Mouse (Mus musculus) embryonic fibroblast, embryonic 13.5 days (primary cell): ENCODE results near the gene Cradd. TPM values are rescaled to one million over a fixed set of nuclear protein-coding genes. Genes with fewer than 3 reads are reported as not detected.

Source experiments
- H3K27ac ChIP-seq: 2 replicates; pipeline ENCODE4 v1.5.1; 2012; ENCODE audit warnings: low read length, control low read depth, inconsistent platforms; ENCODE audit not compliant: insufficient read depth
- H3K4me1 ChIP-seq: 2 replicates; pipeline ENCODE4 v1.6.1; 2011; ENCODE audit warnings: low read length; ENCODE audit not compliant: control insufficient read depth, insufficient read depth
- H3K4me3 ChIP-seq: 2 replicates; pipeline ENCODE4 v1.5.1; 2011; ENCODE audit warnings: mild to moderate bottlenecking, control low read depth, low read length; ENCODE audit not compliant: insufficient read depth
- CTCF ChIP-seq: IDR thresholded peaks from 2 replicates; pipeline ENCODE4 v1.5.1; 2011; ENCODE audit warnings: mild to moderate bottlenecking, control low read depth, low read length, moderate library complexity, borderline replicate concordance; ENCODE audit not compliant: insufficient read depth
- POLR2A ChIP-seq: IDR thresholded peaks from 2 replicates; pipeline ENCODE4 v1.6.1; 2011; ENCODE audit warnings: low read depth, mild to moderate bottlenecking, control low read depth, low read length, moderate library complexity
- polyA plus RNA-seq: library from polyadenylated mRNA; stranded (reverse); fragments of >200 nt; gene quantifications from 2 replicates; pipeline ENCODE4 v1.2.4, GENCODE M21; 2011; ENCODE audit warnings: low read depth; ENCODE audit not compliant: missing spikeins, insufficient read length

Gene Cradd
- polyA plus RNA-seq, 1 experiment = 5.7 TPM

DNA sequence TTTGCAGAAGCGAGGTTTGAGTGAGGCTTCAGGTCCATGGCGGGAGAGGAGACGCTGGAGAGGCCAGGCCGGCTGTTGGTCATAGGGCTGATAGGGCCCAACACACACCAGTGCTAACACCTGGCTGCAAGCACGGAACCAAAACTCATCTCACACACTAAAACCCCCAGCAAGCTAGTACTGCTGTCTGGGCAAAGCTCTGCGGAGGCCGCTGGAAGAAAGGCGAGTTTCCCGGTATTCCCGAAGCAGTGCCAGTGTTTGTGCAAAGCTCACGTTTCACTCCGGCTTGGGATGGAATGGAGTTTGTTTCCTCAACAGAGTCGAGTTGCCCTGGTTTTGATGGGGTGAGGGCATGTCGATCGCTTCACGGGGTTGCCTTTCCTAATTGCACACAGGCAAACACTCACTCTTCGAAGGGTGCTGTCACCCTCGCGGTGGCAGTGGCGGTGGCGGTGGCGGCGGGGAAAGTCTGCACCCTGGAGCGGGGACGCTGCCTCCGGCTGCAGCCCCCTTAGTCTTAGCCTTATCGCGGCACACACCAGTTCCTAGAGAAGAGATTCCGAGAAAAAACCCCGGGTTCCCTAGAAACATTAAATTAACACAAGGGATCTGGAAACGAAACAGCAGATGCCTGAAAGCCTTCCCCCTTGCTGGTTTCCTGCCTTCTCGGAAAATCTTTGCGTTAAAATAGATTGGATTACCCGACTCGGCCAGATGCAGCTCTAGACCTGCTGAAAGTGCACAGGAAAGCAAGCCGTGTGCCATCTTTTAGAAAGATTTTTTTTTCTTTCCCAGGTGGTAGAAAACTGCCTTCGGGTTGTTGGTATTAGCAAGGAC lies 59.2 kb downstream of the Cradd start:
- H3K27ac ChIP-seq = no peak overlapping the region; the same call in 1 of the 2 replicates
- no peaks in the 10 kb centered on the region; the same call in 1 of the 2 replicates for H3K4me1 ChIP-seq
- no peak for TF ChIP-seq POLR2A
- TF ChIP-seq CTCF = no peak
- peak overlapping the region; percentile 33 for H3K4me3 ChIP-seq

DNA sequence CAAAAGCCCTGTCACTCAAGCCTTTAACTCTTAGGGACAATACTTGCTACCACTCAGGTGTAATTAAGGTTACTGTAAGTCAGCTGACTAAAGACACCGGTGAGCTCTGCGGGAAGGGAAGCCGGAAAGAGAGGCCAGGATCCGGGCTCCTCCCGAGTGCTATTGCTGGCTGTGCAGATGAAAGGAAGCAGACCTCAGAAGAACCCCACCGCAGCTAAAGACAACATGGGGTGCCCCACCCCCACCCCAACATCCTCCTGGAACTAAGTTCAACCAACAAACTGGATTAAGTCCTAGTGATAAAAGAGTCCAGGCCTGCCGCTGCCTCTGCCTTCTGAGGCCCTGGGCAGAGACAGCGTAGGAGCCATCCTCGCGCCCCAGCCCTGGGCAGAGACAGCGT lies 61.5 kb downstream of the Cradd start:
- TF ChIP-seq CTCF = no peak
- no peak for TF ChIP-seq POLR2A
- Histone ChIP-seq H3K27ac (no peak overlapping the region), H3K4me3 (no peak overlapping the region), H3K4me1 (peaks cover 3% of the 10 kb centered on the region; the same call in 1 of the 2 replicates)

DNA sequence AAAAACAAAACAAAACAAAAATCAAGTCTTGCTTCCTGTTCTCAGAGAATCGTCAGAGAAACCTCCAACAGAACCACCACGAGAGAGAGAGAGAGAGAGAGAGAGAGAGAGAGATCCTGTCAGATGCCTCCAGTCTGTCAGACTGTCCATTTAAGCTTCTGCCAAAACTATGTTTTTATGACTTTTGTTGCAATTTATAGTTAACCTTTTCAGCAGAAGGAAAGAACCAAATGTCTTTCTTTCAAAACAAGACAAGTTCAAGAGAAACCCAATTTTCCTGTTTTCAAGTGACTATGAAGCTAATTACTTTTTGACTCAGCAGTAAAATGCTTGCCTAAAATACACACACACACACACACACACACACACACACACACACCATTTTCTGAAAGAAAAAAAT lies 62.7 kb downstream of the Cradd start:
- Histone ChIP-seq H3K4me1 (peaks cover 3% of the 10 kb centered on the region; the same call in 1 of the 2 replicates), H3K27ac (no peak overlapping the region), H3K4me3 (no peak overlapping the region)
- TF ChIP-seq POLR2A = no peak
- no peak for TF ChIP-seq CTCF

DNA sequence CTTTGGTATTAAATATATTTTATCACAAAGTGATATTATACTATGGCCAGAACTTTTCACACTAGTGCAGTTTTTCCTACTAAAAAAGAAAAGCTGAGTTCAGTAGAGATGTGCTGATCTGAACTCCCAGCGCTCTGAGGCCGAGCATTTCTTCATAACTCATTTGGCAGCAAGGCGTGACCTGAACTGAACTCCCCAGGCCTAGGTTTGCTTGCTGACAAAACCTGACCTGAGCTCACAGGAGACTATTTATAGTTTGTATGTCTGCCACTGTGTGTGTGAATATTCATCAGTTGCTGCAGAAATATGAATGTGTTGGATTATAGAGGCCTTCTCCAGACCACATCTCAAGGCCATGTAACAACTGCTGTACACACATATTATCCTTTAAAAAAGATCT lies 63.5 kb downstream of the Cradd start:
- Histone ChIP-seq H3K4me1 (peaks cover 3% of the 10 kb centered on the region; the same call in 1 of the 2 replicates), H3K27ac (no peak overlapping the region), H3K4me3 (no peak overlapping the region)
- TF ChIP-seq POLR2A (no peak), CTCF (no peak)

DNA sequence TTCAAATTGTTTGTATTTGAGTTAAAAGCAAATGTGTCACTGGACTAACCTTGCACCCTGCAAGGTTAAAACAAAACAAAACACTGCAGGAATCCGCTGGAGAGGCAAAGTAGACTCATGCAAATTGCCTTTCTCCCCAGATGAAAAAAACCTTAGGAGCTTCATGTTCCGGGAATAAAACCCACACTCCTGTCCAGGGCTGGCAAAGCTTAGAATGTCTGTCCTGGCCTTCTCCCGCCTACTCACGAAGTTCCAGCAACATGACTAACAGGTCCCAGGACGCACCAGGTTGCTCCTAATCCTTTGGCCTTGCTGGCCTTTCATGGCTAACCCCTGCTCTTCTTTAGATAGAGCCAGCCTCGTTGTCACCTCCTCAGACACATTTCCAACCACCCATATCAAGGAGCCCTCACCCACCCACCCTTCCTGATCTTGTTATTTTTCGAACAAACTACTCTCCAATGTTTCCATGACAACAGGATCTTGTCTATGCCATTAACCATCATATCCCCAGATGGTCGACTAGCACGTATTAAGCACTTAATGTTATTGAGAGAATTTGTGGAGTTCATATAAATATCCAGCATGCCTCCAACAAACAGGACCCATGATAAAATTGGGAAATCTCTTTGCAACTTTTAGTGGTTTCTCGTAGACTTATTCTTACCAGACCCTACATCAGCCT lies 65.3 kb downstream of the Cradd start:
- H3K4me3 ChIP-seq = no peak overlapping the region
- H3K4me1 ChIP-seq = peaks cover 3% of the 10 kb centered on the region; the same call in 1 of the 2 replicates
- H3K27ac ChIP-seq = no peak overlapping the region
- TF ChIP-seq POLR2A = no peak
- no peak for TF ChIP-seq CTCF

DNA sequence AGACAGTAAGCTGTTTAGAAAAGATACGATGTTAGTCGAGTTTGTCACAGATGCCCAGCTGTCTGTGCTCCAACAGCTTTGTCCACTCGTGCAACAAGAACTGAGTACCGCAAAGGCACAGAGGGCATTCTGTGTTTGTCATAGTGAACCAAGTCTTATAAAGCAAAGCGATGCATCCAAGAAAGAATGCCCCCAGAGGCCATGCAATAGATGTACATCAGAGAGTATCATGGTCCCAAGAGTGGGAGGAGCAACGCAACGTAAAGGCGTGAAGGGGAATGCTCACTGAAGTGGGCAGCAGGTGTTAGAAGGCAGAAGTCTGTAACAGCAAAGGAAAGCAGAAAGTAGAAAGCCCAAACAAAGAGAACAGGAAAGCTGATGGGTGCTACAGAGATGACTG lies 66.0 kb downstream of the Cradd start:
- H3K27ac ChIP-seq = no peak overlapping the region
- no peak for TF ChIP-seq POLR2A
- no peak overlapping the region for H3K4me3 ChIP-seq
- H3K4me1 ChIP-seq = peaks cover 3% of the 10 kb centered on the region; the same call in 1 of the 2 replicates

DNA sequence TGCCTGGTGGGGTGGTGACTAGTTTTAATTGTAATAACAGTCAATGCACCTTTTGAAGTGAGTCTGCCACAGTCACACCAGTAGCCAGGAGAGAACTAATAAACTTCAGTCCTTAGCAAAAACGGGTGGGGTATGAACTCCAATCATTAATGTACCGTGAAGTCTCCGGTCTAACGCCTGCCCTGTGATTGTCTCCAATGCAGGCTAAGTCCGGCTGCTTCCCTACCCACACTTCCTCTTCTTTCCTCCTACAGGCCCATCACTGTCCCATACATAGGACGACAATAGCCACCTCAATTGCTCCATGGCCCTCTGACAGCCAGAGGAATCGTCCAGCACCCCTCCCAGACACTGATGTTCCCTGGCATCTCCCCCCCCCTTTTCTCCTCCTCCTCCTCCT lies 67.8 kb downstream of the Cradd start:
- TF ChIP-seq CTCF (no peak), POLR2A (no peak)
- H3K27ac ChIP-seq = no peak overlapping the region
- H3K4me3 ChIP-seq = no peak overlapping the region
- H3K4me1 ChIP-seq = peaks cover 3% of the 10 kb centered on the region; the same call in 1 of the 2 replicates

DNA sequence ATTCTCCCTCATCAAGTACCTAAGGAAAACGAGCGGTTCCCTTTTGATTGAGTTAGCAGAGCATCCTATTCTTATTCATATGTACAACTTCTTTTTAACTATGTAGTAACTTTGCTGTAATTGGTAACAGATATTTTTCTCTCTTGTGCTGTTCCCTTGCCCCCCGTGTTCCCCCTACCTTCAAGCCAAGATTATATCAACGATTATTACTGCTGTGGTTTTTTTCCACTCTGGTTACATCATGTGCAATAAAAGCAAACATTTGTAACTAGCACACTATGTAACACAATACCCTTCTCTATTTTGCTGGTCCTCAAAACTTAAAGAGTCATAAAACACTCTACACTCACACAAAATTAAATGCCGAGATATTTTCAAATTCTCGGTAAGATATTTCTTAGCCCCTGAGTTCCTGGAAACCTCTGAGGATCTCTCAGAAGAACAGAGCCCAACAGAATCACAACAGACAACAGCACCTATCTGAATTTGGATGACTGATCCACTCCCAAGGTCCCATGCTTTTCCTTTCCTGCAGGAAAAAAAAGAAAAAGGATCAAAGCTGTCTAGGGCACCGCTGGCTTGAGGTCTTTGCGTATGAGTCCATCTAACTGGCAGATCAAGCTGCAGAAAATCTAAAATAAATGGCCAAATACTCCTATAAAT lies 68.8 kb downstream of the Cradd start:
- no peak for TF ChIP-seq POLR2A
- no peak for TF ChIP-seq CTCF
- peaks cover 3% of the 10 kb centered on the region; the same call in 1 of the 2 replicates for H3K4me1 ChIP-seq
- peak overlapping the region; percentile 63; the same call in 1 of the 2 replicates for H3K27ac ChIP-seq
- no peak overlapping the region for H3K4me3 ChIP-seq

DNA sequence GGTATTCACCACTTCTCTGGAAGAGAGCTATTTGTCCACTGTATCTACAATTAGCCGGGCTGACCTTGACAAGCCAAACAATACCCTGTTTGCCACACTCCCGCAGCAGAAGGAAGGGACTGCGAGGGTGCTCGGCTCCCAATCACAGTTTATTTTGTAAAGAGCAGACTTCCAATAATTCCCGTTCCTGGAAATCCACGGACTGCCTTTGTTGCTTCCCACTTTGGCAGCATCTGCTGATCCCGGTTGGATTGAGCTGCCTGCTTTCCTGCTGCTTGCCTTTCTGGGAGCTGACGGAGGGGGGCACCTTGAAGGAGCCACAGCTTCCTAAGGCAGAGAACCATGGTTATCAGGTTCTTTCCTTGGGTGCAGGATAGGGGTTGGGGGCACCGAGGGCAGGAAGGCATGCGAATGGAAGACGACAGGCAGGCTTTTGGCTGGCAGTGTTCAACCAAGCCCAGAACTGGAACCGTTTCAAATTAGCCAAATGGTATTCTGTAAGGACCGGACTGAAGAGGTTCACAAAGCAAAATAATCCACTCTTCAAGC lies 69.4 kb downstream of the Cradd start:
- Histone ChIP-seq H3K27ac (no peak overlapping the region), H3K4me3 (no peak overlapping the region), H3K4me1 (peaks cover 3% of the 10 kb centered on the region; the same call in 1 of the 2 replicates)
- no peak for TF ChIP-seq POLR2A
- no peak for TF ChIP-seq CTCF
